Mouse (Mus musculus) adrenal gland, adult 2 months (tissue): ENCODE results near the gene Hax1. TPM values are rescaled to one million over a fixed set of nuclear protein-coding genes. Genes with fewer than 3 reads are reported as not detected.

ENCODE experiments used
- DNase-seq: peaks from one replicate; pipeline ENCODE4 v3.0.0; 2021
- long read RNA-seq: library from polyadenylated mRNA; stranded (forward); transcript quantifications from one replicate; pipeline ENCODE4 v2.0.0, GENCODE M21; 2021
- polyA plus RNA-seq: library from polyadenylated mRNA; depleted of rRNA; stranded (reverse); fragments of >200 nt; gene quantifications from 2 replicates; pipeline ENCODE4 v1.2.3, GENCODE M21; 2012; rRNA removed
- total RNA-seq, 2 experiments: library from RNA; stranded (reverse); gene quantifications; 2 replicates each; pipeline ENCODE4 v1.2.3; 2021

Hax1 gene
- total RNA-seq, result 100 to 1,000 TPM; 160 to 164 TPM
- polyA plus RNA-seq, result 42.8 and 63.1 TPM in 2 replicates
- long read RNA-seq, transcript Hax1-201 (7 exons, 1,139 nt), result major isoform, 51 of 59 reads
- long read RNA-seq, partial matches to known transcripts, result 2 of 59 reads
- long read RNA-seq, other reads (novel, unspliced or antisense), result 3 of 59 reads

GRCm38 (mm10) chr3:89998612-89999054, at the start of gene Hax1:
Hax1 (minus strand) TSS chr3:89998780.
- peak; percentile 95 for DNase-seq

GRCm38 (mm10) chr3:90036263-90036662, 37.7 kb upstream of the Hax1 start:
- no peak for DNase-seq

GRCm38 (mm10) chr3:90034653-90035052, 36.1 kb upstream of the Hax1 start:
- DNase-seq, result no peak

- no peak for DNase-seq
These were observed 18.0 kb upstream of the Hax1 start for GRCm38 (mm10) chr3:90016626-90017025.

- DNase-seq, result no peak
These were observed 11.7 kb upstream of the Hax1 start for GRCm38 (mm10) chr3:90010291-90010690.

- no peak for DNase-seq
These were observed 5.7 kb upstream of the Hax1 start for GRCm38 (mm10) chr3:90004091-90004796.

GRCm38 (mm10) chr3:89999830-90000229, 1.2 kb upstream of the Hax1 start:
- no peak for DNase-seq

- DNase-seq, result no peak
These were observed 510 bp upstream of the Hax1 start for GRCm38 (mm10) chr3:89999090-89999489.

GRCm38 (mm10) chr3:89997791-89998495, 637 bp downstream of the Hax1 start:
- DNase-seq, result peak; percentile 23

- DNase-seq, result peak; percentile 50
These were observed 3.6 kb downstream of the Hax1 start for GRCm38 (mm10) chr3:89994807-89995515.

GRCm38 (mm10) chr3:89987822-89988221, 10.8 kb downstream of the Hax1 start:
- no peak for DNase-seq

- DNase-seq, result no peak
These were observed 11.4 kb downstream of the Hax1 start for GRCm38 (mm10) chr3:89987211-89987610.

GRCm38 (mm10) chr3:89982426-89982825, 16.2 kb downstream of the Hax1 start:
- DNase-seq, result no peak

- DNase-seq, result no peak
These were observed 21.7 kb downstream of the Hax1 start for GRCm38 (mm10) chr3:89976859-89977258.

GRCm38 (mm10) chr3:89968509-89968908, 30.1 kb downstream of the Hax1 start:
- no peak for DNase-seq

- no peak for DNase-seq
These were observed 31.6 kb downstream of the Hax1 start for GRCm38 (mm10) chr3:89966946-89967345.

- DNase-seq, result no peak
These were observed 32.6 kb downstream of the Hax1 start for GRCm38 (mm10) chr3:89965972-89966371.

GRCm38 (mm10) chr3:89965557-89965956, 33.0 kb downstream of the Hax1 start:
- no peak for DNase-seq

GRCm38 (mm10) chr3:89963926-89964739, 34.4 kb downstream of the Hax1 start:
- peak; percentile 74 for DNase-seq

GRCm38 (mm10) chr3:89963221-89963763, 35.3 kb downstream of the Hax1 start, which contains the start of gene Atp8b2:
Atp8b2 (minus strand) TSS chr3:89963508.
- peak; percentile 71 for DNase-seq

- no peak for DNase-seq
These were observed 35.8 kb downstream of the Hax1 start for GRCm38 (mm10) chr3:89962751-89963220.
